Mouse (Mus musculus): ENCODE data around the gene Zc3h15. TPM values are rescaled to one million over a fixed set of nuclear protein-coding genes. Genes with fewer than 3 reads are reported as not detected.

Gene Zc3h15
- polyA plus RNA-seq (2016; fragmentation: Nextera tagmentation; extraction: Ambion mirVana) = 115 and 134 TPM in 2 replicates

- under 1% methylated on average over 100 of the region's 100 CpGs for WGBS
- Histone ChIP-seq H3K9me3 (replicated peaks) (no peaks in the 10 kb centered on the region), H3K4me1 (peaks cover 23% of the 10 kb centered on the region), H3K4me3 (peak within 1 kb of the TSS; percentile 100), H3K27ac (peak within 1 kb of the TSS; percentile 97), H3K36me3 (no peaks in the 10 kb centered on the region), H3K27me3 (ENCODE audit: low read depth, poor library complexity, severe bottlenecking) (no peaks in the 10 kb centered on the region)
- peak; percentile 96 for DNase-seq (ENCODE audit: low spot score)
Measured at GRCm38 (mm10) chr2:83644276-83645252, at the start of gene Zc3h15. Gene Zc3h15, plus strand, starts transcription at chr2:83644435.

DNA sequence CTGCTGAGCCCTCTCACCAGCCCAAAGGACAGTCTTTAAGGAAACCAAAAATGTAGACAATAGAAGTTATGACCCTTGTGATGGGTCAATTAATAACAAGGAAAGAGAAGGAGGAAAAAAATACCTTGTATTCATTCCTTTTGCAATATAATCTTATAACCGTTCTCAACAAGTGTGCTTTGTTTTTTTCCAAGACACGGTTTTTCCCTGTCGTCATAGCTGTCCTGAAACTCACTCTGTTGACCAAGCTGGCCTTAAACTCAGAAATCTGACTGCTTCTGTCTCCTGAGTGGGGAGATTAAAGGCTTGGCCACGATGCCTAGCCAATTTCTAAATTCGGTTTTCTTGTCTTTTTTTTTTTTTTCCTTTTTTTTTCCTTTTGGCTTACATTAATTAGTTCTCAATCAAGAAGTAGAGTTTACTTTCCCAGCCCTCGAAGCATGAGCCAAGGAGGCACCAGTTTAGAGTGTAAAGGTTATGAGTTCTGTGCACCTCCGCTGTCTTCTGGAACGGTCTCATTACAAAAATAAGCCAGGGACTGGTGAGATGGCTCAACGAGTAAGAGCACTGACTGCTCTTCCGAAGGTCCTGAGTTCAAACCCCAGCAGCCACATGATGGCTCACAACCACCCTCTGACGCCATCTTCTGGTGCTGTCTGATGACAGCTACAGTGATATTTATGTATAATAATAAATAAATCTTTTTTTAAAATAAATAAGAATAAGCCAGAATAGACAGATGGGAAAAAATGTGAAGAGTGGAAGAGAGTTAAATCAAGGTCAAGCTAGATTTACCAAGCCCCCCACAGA, 23.5 kb upstream of the Zc3h15 start:
- Histone ChIP-seq H3K4me1 (peaks cover 12% of the 10 kb centered on the region; the same call in 1 of the 2 replicates), H3K4me3 (no peak overlapping the region), H3K27me3 (ENCODE audit: low read depth, poor library complexity, severe bottlenecking) (no peaks in the 10 kb centered on the region), H3K36me3 (no peaks in the 10 kb centered on the region), H3K27ac (no peak overlapping the region), H3K9me3 (replicated peaks) (no peaks in the 10 kb centered on the region)
- DNase-seq (ENCODE audit: low spot score) = no peak
- WGBS = 95% methylated on average over 11 of the region's 11 CpGs

DNA sequence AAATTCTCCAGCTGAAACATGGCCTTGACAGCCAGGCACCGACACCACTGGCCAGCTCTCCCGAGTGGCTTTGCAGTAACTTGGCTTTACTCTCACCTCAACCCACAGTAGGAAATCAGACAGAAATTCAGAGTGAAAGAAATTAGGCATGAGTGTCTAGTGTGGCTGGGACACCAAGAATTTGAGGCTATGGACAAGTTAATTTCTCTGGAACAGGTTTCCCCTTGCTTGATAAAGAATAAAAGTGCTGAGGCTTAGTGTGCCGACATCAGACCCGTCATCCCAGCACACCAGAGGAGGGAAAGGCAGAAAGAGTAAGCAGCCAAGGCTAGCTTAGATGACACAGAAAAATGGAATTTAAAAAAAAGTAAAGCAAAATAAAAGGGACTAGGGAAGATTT, 22.7 kb upstream of the Zc3h15 start:
- Histone ChIP-seq H3K4me3 (no peak overlapping the region), H3K9me3 (replicated peaks) (no peaks in the 10 kb centered on the region), H3K27me3 (ENCODE audit: low read depth, poor library complexity, severe bottlenecking) (no peaks in the 10 kb centered on the region), H3K36me3 (no peaks in the 10 kb centered on the region), H3K27ac (no peak overlapping the region), H3K4me1 (peaks cover 12% of the 10 kb centered on the region; the same call in 1 of the 2 replicates)
- DNase-seq (ENCODE audit: low spot score) = no peak
- 88% methylated on average over 4 of the region's 4 CpGs for whole genome bisulfite sequencing

GRCm38 (mm10) chr2:83622792-83623191, 21.4 kb upstream of the Zc3h15 start:
- H3K27ac ChIP-seq = no peak overlapping the region
- H3K27me3 ChIP-seq (ENCODE audit: low read depth, poor library complexity, severe bottlenecking) = no peaks in the 10 kb centered on the region
- DNase-seq (ENCODE audit: low spot score) = no peak
- no peak overlapping the region for H3K4me3 ChIP-seq
- 49% methylated on average over 11 of the region's 11 CpGs for WGBS
- H3K36me3 ChIP-seq = no peaks in the 10 kb centered on the region
- peaks cover 12% of the 10 kb centered on the region; the same call in 1 of the 2 replicates for H3K4me1 ChIP-seq
- no peaks in the 10 kb centered on the region for H3K9me3 ChIP-seq (replicated peaks)

- H3K9me3 ChIP-seq (replicated peaks) = no peaks in the 10 kb centered on the region
- no peak overlapping the region for H3K4me3 ChIP-seq
- 78% methylated on average over 4 of the region's 4 CpGs for WGBS
- peaks cover 8% of the 10 kb centered on the region; the same call in 1 of the 2 replicates for H3K4me1 ChIP-seq
- H3K27me3 ChIP-seq (ENCODE audit: low read depth, poor library complexity, severe bottlenecking) = no peaks in the 10 kb centered on the region
- H3K27ac ChIP-seq = no peak overlapping the region
- no peaks in the 10 kb centered on the region for H3K36me3 ChIP-seq
- DNase-seq (ENCODE audit: low spot score) = no peak
Measured at GRCm38 (mm10) chr2:83624045-83624444, 20.2 kb upstream of the Zc3h15 start.

DNA sequence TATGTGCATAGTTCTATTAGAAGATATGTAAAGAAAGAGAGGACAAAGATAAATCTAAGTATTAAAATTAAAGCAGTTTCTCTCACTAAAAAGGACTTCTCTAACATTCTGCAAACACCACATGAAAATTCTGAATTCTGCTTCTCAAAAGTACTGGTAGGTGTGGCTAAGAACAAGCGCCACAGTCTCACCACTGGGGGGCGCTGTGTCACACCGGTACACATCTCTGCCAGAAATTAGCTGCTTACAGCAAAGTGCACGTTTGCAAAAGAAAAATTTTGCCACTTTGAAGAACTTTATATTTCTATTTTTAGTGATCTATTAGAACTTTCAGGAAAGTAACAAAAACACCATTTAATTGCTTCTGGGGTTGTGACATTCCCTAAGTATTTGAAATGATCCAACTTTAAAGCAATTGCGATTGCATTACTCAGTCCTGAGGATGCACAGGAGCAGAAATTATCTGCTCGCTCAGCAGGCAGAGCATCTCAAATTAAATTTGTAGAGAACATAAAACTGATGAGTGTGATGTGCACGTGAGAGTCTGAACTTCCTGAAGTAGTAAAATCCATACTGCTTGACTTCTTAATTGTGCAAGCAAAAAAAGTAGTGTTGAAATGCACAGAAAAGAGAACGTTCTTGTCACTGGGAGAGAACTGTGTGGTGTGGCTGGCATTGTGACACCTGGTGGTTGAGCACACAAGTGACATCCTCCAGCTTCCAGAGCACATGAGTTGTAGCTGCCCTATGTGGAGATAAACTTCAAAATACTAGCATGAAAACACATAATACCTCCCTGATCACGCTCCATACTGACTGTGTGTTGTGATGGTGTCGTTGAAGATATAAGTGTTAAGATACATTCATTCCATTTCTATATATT, 18.8 kb upstream of the Zc3h15 start:
- H3K4me1 ChIP-seq = peaks cover 7% of the 10 kb centered on the region; the same call in 1 of the 2 replicates
- H3K27me3 ChIP-seq (ENCODE audit: low read depth, poor library complexity, severe bottlenecking) = no peaks in the 10 kb centered on the region
- no peak overlapping the region for H3K27ac ChIP-seq
- WGBS = 32% methylated on average over 10 of the region's 10 CpGs
- peak; percentile 91 for DNase-seq (ENCODE audit: low spot score)
- H3K4me3 ChIP-seq = no peak overlapping the region
- no peaks in the 10 kb centered on the region for H3K36me3 ChIP-seq
- no peaks in the 10 kb centered on the region for H3K9me3 ChIP-seq (replicated peaks)

DNA sequence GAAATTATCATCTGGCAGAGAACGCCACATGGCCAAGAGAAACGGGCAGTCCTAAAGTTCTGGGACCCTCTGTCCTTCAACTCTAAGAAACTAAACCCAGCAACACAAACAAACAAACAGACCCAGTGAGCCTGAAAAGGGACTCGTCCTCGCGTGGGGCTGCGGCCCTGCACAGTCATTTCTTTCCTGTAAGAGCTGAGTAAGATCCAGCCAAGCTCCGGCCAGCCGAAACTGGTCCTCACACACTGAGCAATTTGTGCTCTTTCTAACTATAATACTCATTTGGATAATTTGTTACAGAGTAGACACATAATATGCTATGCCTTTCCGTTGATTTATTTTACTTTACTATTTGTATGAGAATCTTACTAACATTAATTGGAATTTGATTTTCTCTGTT, 17.4 kb upstream of the Zc3h15 start:
- H3K4me3 ChIP-seq = no peak overlapping the region
- no peaks in the 10 kb centered on the region for H3K9me3 ChIP-seq (replicated peaks)
- no peaks in the 10 kb centered on the region for H3K27me3 ChIP-seq (ENCODE audit: low read depth, poor library complexity, severe bottlenecking)
- H3K4me1 ChIP-seq = peaks cover 7% of the 10 kb centered on the region; the same call in 1 of the 2 replicates
- H3K27ac ChIP-seq = no peak overlapping the region
- DNase-seq (ENCODE audit: low spot score) = no peak
- no peaks in the 10 kb centered on the region for H3K36me3 ChIP-seq
- WGBS = 87% methylated on average over 9 of the region's 9 CpGs

DNA sequence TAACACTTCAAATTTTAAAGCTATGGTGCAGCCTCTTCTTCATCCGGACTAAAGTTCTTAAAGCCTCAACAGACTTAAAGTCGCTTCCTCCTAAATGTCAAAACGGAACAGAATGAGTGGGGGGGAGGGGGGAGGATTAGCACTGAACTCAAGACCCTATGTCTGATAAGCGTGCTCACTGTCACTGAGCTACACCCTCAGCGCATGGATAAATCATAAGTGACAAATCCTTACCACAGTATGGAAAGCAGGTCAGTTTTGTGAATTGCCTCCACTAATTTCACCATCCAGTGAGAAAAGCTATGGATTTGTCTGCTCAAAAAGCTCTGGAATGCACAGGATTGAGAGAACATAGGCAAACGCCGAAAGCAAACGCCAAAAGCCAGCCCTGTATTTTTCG, 16.7 kb upstream of the Zc3h15 start:
- Histone ChIP-seq H3K27me3 (ENCODE audit: low read depth, poor library complexity, severe bottlenecking) (no peaks in the 10 kb centered on the region), H3K36me3 (no peaks in the 10 kb centered on the region), H3K4me3 (no peak overlapping the region), H3K9me3 (replicated peaks) (no peaks in the 10 kb centered on the region), H3K4me1 (peaks cover 5% of the 10 kb centered on the region; the same call in 1 of the 2 replicates), H3K27ac (no peak overlapping the region)
- no peak for DNase-seq (ENCODE audit: low spot score)
- WGBS = 91% methylated on average over 9 of the region's 9 CpGs

DNA sequence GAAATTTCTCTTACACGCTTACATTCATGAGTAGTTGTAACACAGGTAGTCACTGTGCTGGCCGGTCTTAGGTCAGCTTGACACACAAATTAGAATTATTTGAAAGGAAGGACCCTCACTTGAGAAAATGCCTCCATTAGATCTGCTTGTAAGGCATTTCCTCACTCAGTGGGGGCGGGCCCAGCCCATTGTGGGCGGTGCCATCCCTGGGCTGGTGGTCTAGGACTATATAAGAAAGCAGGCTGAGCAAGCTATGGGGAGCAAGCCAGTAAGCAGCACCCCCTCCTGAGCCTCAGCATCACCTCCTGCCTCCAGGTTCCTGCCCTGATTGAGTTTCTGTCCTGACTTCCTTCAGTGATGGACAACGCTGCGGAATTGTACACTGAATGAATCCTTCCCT, 16.3 kb upstream of the Zc3h15 start:
- DNase-seq (ENCODE audit: low spot score) = no peak
- Histone ChIP-seq H3K27me3 (ENCODE audit: low read depth, poor library complexity, severe bottlenecking) (no peaks in the 10 kb centered on the region), H3K36me3 (no peaks in the 10 kb centered on the region), H3K4me1 (peaks cover 2% of the 10 kb centered on the region; the same call in 1 of the 2 replicates), H3K9me3 (replicated peaks) (no peaks in the 10 kb centered on the region), H3K27ac (no peak overlapping the region), H3K4me3 (no peak overlapping the region)
- WGBS = 96% methylated on average over 6 of the region's 6 CpGs

GRCm38 (mm10) chr2:83641993-83642392, 2.2 kb upstream of the Zc3h15 start:
- H3K9me3 ChIP-seq (replicated peaks) = no peaks in the 10 kb centered on the region
- H3K36me3 ChIP-seq = no peaks in the 10 kb centered on the region
- no peak for DNase-seq (ENCODE audit: low spot score)
- peaks cover 11% of the 10 kb centered on the region for H3K4me1 ChIP-seq
- no peak overlapping the region for H3K4me3 ChIP-seq
- H3K27ac ChIP-seq = no peak overlapping the region
- WGBS = 94% methylated on average over 1 of the region's 1 CpGs
- H3K27me3 ChIP-seq (ENCODE audit: low read depth, poor library complexity, severe bottlenecking) = no peaks in the 10 kb centered on the region

DNA sequence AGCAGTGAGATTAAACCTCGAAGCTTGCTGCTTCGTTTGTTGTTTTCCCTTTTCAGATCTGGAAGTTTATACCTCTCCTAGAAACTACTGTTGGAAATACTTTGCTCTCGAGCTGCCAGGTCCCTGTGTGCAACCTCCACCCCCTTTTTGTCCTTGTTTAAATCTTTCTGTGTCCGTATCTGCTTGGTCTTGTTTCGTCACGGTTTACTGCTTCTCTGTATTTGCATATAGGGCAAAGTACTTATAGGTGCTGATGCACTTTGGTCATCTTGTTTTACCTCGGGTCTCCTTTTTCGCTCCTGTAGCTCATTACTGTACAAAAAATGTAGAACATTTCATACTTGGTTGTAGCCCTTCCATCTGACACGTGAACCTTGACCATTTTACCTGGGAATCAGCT, 4.7 kb downstream of the Zc3h15 start:
- Histone ChIP-seq H3K27ac (no peak overlapping the region), H3K27me3 (ENCODE audit: low read depth, poor library complexity, severe bottlenecking) (no peaks in the 10 kb centered on the region), H3K4me1 (peaks cover 23% of the 10 kb centered on the region), H3K4me3 (no peak overlapping the region), H3K9me3 (replicated peaks) (no peaks in the 10 kb centered on the region), H3K36me3 (peaks cover 12% of the 10 kb centered on the region)
- no peak for DNase-seq (ENCODE audit: low spot score)
- WGBS = 90% methylated on average over 9 of the region's 9 CpGs

DNA sequence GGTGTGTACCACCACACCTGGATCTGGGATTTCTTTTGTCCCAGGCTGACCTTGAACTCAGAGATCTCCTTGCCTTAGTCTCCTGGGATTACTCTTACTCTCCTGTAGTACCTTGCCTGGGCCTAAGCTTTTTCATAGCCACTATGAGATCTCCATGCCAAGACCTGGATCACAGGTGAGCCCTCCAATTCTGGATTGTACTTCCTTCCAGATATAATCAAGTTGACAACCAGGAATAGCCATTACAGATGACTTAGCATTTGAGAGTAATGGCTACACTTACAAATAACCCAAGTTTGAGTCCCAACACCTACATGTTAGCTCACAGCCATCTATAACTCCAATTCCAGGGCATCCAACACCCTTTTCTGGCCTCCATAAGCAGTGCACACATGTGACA, 8.4 kb downstream of the Zc3h15 start:
- H3K9me3 ChIP-seq (replicated peaks) = no peaks in the 10 kb centered on the region
- H3K27me3 ChIP-seq (ENCODE audit: low read depth, poor library complexity, severe bottlenecking) = no peaks in the 10 kb centered on the region
- H3K4me1 ChIP-seq = peaks cover 6% of the 10 kb centered on the region; the same call in 1 of the 2 replicates
- H3K4me3 ChIP-seq = no peak overlapping the region
- no peak for DNase-seq (ENCODE audit: low spot score)
- peaks cover 36% of the 10 kb centered on the region for H3K36me3 ChIP-seq
- no peak overlapping the region for H3K27ac ChIP-seq

Data from limb, embryonic 10.5 days (tissue).